Mouse (Mus musculus) midbrain, embryonic 11.5 days (tissue): Measurements from ENCODE around the gene Tenm4. TPM values are rescaled to one million over a fixed set of nuclear protein-coding genes. Genes with fewer than 3 reads are reported as not detected.

Source experiments
- ATAC-seq: fragments of 200-750 bp; cut with Nextera tagmentation; 2 replicates; pipeline ENCODE4 v1.8.0; 2017; ENCODE audit warnings: moderate TSS enrichment, moderate library complexity; ENCODE audit not compliant: low FRiP score
- DNase-seq: peaks from one replicate; pipeline ENCODE4 v3.0.0; 2015; ENCODE audit warnings: low spot score; ENCODE audit errors: missing footprints
- H3K27ac ChIP-seq: fragments of 300-500 bp; sonication (generic); 2 replicates; pipeline ENCODE4 v1.5.1; 2014; ENCODE audit warnings: low read depth, low read length
- H3K27me3 ChIP-seq: fragments of 300-500 bp; sonication (generic); 2 replicates; pipeline ENCODE4 v1.6.1; 2014; ENCODE audit warnings: mild to moderate bottlenecking, low read length, moderate library complexity, mixed read lengths; ENCODE audit not compliant: control insufficient read depth, insufficient read depth
- H3K36me3 ChIP-seq: fragments of 300-500 bp; sonication (generic); 2 replicates; pipeline ENCODE4 v1.6.1; 2014; ENCODE audit warnings: mild to moderate bottlenecking, low read length, moderate library complexity, mixed read lengths; ENCODE audit not compliant: control insufficient read depth, insufficient read depth
- H3K4me1 ChIP-seq: fragments of 300-500 bp; sonication (generic); 2 replicates; pipeline ENCODE4 v1.6.1; 2014; ENCODE audit warnings: low read length; ENCODE audit not compliant: control insufficient read depth, insufficient read depth
- H3K4me2 ChIP-seq: fragments of 300-500 bp; sonication (generic); 2 replicates; pipeline ENCODE4 v1.6.1; 2014; ENCODE audit warnings: mild to moderate bottlenecking, moderate library complexity
- H3K4me3 ChIP-seq: fragments of 300-500 bp; sonication (generic); 2 replicates; pipeline ENCODE4 v1.5.1; 2014; ENCODE audit warnings: low read depth, low read length
- H3K9ac ChIP-seq: fragments of 300-500 bp; sonication (generic); 2 replicates; pipeline ENCODE4 v1.6.1; 2014; ENCODE audit warnings: low read length
- H3K9me3 ChIP-seq: fragments of 300-500 bp; sonication (generic); 2 replicates; pipeline ENCODE4 v1.6.1; 2016; ENCODE audit warnings: low read length; ENCODE audit not compliant: control insufficient read depth
- WGBS: fragments of 180-500 bp; shearing (Covaris S2); extraction: QIAGEN DNeasy Blood & Tissue Kit; methylation state at CpG from one replicate; pipeline ENCODE4 v1.1.7; 2014; 5-methylcytosine and 5-hydroxymethylcytosine counted together
- polyA plus RNA-seq: library from polyadenylated mRNA; unstranded; fragments of >200 nt; fragmentation: Nextera tagmentation; extraction: Ambion mirVana; gene quantifications from 2 replicates; pipeline ENCODE4 v1.2.1, GENCODE M21; 2014

Tenm4 gene
- polyA plus RNA-seq, 1 experiment from 2014 or later, result 24.8 TPM

DNA sequence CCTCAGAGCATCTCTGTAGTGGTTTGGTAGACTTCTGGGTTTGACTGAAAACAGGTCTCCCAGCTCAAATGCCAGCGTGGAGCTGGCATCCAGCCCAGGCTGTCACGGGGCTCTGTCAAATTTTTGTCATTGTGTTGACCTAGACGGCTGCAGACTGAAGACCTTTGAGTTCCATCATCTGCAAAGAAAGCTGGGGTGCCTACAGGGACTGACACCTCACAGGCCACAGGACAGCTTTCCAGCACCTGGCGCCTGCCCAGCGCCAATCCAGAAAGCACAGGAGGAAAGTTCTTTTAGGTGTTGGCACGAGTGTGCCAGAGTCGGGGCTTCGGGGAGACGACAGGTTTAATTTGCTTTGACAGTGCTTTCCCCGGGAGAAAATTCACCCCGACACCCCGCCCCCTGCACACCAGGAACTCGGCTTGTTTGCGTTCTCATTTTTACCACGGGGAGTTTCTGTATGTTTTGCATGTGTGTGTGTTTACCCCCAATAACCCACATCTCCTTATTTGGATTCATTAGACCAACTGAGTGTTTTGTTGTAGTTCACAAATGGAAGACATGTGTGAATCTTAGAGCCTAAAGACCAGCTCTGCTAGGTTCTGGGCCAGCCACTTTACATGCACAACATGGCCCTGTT lies 594.4 kb downstream of the Tenm4 start:
- Histone ChIP-seq H3K36me3 (no peaks in the 10 kb centered on the region), H3K4me2 (no peak overlapping the region), H3K9ac (no peak overlapping the region), H3K4me1 (no peaks in the 10 kb centered on the region), H3K27me3 (no peaks in the 10 kb centered on the region), H3K4me3 (no peak overlapping the region), H3K9me3 (peaks cover 3% of the 10 kb centered on the region; the same call in 1 of the 2 replicates), H3K27ac (no peak overlapping the region)
- no peak for DNase-seq
- ATAC-seq, result no peak
- WGBS, result 83% methylated on average over 15 of the region's 15 CpGs

DNA sequence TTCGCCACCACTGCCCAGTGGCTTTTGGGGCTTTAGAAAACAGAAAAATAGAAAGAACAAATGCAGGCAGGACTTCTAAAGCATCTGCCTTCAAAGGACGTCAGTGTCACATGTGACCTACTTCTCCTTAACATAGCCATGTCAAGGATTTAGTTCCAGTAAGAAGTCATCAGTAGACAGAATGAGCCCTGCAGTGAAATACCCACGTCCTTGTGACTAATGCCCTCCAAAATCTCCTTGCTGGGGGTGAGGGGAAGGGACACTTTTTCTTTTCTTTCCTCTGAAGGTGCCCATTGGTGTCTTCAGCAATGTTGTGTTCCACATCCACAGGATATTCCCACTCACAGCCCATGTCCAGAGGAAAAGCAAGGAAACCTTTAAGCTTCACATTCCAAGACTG lies 596.0 kb downstream of the Tenm4 start:
- 72% methylated on average over 3 of the region's 3 CpGs for WGBS
- no peaks in the 10 kb centered on the region for H3K27me3 ChIP-seq
- H3K27ac ChIP-seq, result no peak overlapping the region
- no peak for DNase-seq
- H3K4me1 ChIP-seq, result no peaks in the 10 kb centered on the region
- no peak overlapping the region for H3K9ac ChIP-seq
- H3K4me3 ChIP-seq, result no peak overlapping the region
- no peaks in the 10 kb centered on the region for H3K36me3 ChIP-seq
- peaks cover 3% of the 10 kb centered on the region; the same call in 1 of the 2 replicates for H3K9me3 ChIP-seq
- no peak overlapping the region for H3K4me2 ChIP-seq
- ATAC-seq, result no peak

DNA sequence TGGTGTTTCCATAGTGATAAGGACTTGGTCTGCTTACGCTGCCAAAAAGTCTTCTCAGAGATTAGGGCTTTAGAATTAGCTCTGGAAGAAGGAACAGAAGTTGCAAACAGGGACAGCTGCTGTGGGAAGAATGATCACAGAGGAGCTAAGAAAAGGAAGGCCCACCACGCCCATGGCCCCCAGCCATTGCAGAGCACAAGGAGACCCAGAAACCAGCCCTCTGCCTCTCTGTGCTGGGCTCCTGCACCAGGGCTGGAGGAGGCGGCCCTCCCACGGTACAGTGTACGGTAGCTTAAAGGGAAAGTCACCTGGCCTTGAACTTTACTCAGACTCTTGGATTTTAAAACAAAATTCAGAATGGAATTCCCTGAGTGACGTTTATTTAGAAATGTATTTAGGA lies 597.7 kb downstream of the Tenm4 start:
- peaks cover 3% of the 10 kb centered on the region; the same call in 1 of the 2 replicates for H3K9me3 ChIP-seq
- H3K4me1 ChIP-seq, result no peaks in the 10 kb centered on the region
- no peak overlapping the region for H3K27ac ChIP-seq
- 92% methylated on average over 6 of the region's 6 CpGs for WGBS
- DNase-seq, result no peak
- H3K27me3 ChIP-seq, result no peaks in the 10 kb centered on the region
- ATAC-seq, result no peak
- H3K4me2 ChIP-seq, result no peak overlapping the region
- no peak overlapping the region for H3K4me3 ChIP-seq
- no peaks in the 10 kb centered on the region for H3K36me3 ChIP-seq
- H3K9ac ChIP-seq, result no peak overlapping the region

DNA sequence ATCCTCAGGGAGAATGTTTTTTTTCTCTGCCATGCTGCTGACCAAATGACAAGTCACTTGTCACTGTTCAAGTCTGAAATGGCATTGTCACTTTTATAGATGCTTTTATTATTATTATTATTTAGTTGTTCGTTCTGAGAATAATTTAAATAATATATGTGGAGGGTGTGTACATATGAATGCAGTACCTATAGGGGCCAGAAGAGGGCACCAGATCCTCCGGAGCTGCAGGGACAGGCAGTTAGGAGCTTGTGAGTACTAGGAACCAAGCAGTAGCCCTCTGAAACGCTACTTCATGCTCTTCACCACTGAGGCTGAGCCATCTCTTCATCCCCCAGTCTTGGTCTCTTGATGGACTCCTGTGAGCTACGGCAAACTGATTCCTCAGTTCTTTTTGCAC lies 598.7 kb downstream of the Tenm4 start:
- Histone ChIP-seq H3K27ac (no peak overlapping the region), H3K4me2 (no peak overlapping the region), H3K36me3 (no peaks in the 10 kb centered on the region), H3K27me3 (no peaks in the 10 kb centered on the region), H3K4me3 (no peak overlapping the region), H3K4me1 (no peaks in the 10 kb centered on the region), H3K9ac (no peak overlapping the region), H3K9me3 (peaks cover 3% of the 10 kb centered on the region; the same call in 1 of the 2 replicates)
- 64% methylated on average over 4 of the region's 4 CpGs for WGBS
- ATAC-seq (no peak), DNase-seq (no peak)

DNA sequence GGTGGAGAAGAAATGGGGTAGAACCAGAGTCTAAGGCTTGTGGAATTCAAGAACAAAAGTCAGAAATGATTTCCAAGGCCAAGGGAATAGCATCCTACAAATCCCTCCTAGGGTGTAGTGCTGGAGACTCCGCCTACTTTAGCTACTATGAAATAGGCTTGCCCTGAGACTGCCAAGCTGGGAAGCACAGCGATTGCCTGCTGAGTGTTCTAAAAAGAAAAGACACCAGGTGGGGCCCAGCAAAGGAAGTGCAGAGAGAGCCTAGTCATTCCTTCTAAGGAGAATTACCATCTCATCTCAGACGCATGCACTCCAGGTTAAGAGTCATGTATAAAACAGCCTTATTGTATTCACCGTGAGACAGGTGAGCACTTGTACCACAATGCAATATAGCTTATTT lies 601.9 kb downstream of the Tenm4 start:
- Histone ChIP-seq H3K9me3 (peaks cover under 1% of the 10 kb centered on the region; the same call in 1 of the 2 replicates), H3K4me1 (no peaks in the 10 kb centered on the region), H3K4me2 (no peak overlapping the region), H3K36me3 (no peaks in the 10 kb centered on the region), H3K27ac (no peak overlapping the region), H3K27me3 (no peaks in the 10 kb centered on the region), H3K9ac (no peak overlapping the region), H3K4me3 (no peak overlapping the region)
- 72% methylated on average over 4 of the region's 4 CpGs for WGBS
- DNase-seq (no peak), ATAC-seq (no peak)

DNA sequence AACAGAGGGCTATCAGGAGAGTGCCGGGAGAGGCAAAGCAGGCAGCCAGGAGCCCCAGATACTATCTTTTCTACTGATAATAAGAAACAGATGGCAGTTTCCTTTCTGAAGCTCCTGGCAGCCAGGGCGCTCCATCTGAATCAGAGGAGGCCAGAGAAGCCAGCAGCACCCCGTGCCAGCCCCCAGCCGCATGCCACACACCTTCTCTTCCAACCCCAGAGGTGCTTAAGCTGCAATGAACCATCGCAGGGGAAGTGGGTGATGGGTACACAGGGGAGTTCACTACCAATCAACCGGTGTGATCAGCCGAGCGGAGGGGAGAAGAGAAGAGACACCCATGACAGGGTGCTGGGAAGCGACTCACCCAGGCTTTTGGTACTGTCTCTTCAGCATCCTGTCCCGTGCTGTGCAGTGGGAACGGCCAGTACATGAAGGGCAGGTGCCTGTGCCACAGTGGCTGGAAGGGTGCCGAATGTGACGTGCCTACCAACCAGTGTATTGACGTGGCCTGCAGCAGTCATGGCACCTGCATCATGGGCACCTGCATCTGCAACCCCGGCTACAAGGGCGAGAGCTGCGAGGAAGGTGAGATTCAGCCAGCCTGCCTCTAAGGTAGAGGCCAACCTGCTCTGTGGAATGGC lies 602.7 kb downstream of the Tenm4 start:
- DNase-seq, result no peak
- Histone ChIP-seq H3K36me3 (no peaks in the 10 kb centered on the region), H3K4me1 (no peaks in the 10 kb centered on the region), H3K4me3 (no peak overlapping the region), H3K9ac (no peak overlapping the region), H3K27me3 (no peaks in the 10 kb centered on the region), H3K27ac (no peak overlapping the region), H3K9me3 (no peaks in the 10 kb centered on the region), H3K4me2 (no peak overlapping the region)
- no peak for ATAC-seq
- 86% methylated on average over 17 of the region's 17 CpGs for WGBS

DNA sequence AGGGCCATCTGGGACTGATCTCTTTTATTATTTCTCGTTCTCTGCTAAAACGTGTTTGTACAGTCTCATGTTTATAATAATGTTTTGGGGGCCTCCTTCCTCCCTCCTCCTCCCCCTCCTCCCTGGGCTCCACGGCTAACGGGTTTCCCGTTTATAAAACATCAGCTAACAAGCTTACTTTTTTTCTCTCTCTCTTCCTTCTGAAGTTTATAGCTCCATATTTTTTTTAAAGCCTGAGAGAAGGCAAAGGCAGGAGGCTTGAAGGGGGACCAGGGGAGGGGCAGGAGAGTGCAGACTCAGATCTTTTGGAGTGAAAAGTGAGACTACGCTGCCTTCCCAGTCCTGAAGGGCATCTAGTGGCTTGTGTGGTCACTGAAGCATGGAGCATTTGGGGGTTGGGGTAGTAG lies 604.0 kb downstream of the Tenm4 start:
- ATAC-seq, result no peak
- H3K27me3 ChIP-seq, result no peaks in the 10 kb centered on the region
- no peaks in the 10 kb centered on the region for H3K9me3 ChIP-seq
- no peaks in the 10 kb centered on the region for H3K36me3 ChIP-seq
- H3K4me1 ChIP-seq, result no peaks in the 10 kb centered on the region
- H3K27ac ChIP-seq, result no peak overlapping the region
- H3K9ac ChIP-seq, result no peak overlapping the region
- 67% methylated on average over 6 of the region's 6 CpGs for WGBS
- no peak for DNase-seq
- no peak overlapping the region for H3K4me3 ChIP-seq
- no peak overlapping the region for H3K4me2 ChIP-seq

DNA sequence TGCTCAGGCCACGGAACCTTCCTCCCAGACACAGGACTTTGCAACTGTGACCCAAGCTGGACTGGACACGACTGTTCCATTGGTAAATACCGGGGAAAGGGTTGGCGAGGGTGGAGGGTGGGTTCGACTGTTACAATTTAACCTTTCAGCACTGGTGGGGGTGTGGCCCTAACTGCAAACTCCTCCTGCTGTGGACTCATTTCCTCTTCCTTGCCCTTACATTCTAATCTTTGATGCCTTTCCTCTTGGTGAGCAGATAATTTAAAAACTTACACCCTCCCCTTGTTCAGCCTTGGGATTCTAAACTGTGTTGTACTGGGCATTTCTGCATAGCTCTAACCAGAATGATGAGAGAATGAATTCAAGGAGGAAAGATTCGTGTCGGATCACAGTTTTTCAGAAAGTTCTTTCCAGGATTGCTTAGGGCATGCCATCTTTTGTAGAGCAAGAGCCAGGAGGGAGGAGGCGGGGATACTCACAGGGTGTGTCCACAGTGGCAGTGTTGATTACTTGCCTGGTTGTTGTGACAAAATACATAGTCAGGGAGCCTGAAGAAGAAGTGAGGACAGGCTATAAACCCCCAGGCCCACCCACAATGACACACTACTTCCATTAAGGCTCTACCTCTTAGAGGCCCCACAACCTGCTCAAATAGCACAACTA lies 607.0 kb downstream of the Tenm4 start:
- no peaks in the 10 kb centered on the region; the same call in 1 of the 2 replicates for H3K36me3 ChIP-seq
- no peaks in the 10 kb centered on the region for H3K9me3 ChIP-seq
- H3K27ac ChIP-seq, result no peak overlapping the region
- no peak overlapping the region for H3K9ac ChIP-seq
- 89% methylated on average over 8 of the region's 8 CpGs for WGBS
- DNase-seq (no peak), ATAC-seq (no peak)
- H3K27me3 ChIP-seq, result no peaks in the 10 kb centered on the region
- H3K4me2 ChIP-seq, result no peak overlapping the region
- H3K4me1 ChIP-seq, result no peaks in the 10 kb centered on the region
- no peak overlapping the region for H3K4me3 ChIP-seq

DNA sequence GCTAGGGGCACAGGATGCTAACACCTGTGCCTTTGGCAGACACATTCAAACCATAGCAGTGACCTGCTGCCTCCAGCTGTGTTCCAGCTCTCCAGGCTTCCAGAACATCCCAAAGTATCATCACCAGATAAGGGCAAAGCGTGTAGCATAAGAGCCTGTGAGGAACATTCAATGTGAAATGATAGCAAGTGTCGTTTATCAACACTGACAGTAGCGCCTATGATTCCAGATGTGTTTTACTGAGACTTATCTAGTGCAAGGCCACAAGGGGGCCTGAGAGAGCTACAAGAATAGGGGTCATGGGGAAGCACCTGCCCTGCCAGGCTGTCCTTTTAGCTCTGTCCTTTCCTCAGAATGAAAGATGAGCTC lies 607.5 kb downstream of the Tenm4 start:
- Histone ChIP-seq H3K27ac (no peak overlapping the region), H3K4me1 (no peaks in the 10 kb centered on the region), H3K4me2 (no peak overlapping the region), H3K27me3 (no peaks in the 10 kb centered on the region), H3K4me3 (no peak overlapping the region), H3K36me3 (no peaks in the 10 kb centered on the region; the same call in 1 of the 2 replicates), H3K9me3 (no peaks in the 10 kb centered on the region), H3K9ac (no peak overlapping the region)
- DNase-seq, result no peak
- 0 out of 2 replicates have a peak, but pooled peaks have one; percentile 36 for ATAC-seq
- 79% methylated on average over 3 of the region's 3 CpGs for WGBS
